Mouse (Mus musculus) ES-CJ7 (cell line): Measurements from ENCODE around the gene Vezf1.
A peak's percentile ranks its signal among the peaks of the same experiment; 100 is the strongest.

Experiments
- DNase-seq: peaks from one replicate; pipeline ENCODE4 v3.0.0; 2011; ENCODE audit warnings: low read depth, low spot score

Vezf1 gene

DNA sequence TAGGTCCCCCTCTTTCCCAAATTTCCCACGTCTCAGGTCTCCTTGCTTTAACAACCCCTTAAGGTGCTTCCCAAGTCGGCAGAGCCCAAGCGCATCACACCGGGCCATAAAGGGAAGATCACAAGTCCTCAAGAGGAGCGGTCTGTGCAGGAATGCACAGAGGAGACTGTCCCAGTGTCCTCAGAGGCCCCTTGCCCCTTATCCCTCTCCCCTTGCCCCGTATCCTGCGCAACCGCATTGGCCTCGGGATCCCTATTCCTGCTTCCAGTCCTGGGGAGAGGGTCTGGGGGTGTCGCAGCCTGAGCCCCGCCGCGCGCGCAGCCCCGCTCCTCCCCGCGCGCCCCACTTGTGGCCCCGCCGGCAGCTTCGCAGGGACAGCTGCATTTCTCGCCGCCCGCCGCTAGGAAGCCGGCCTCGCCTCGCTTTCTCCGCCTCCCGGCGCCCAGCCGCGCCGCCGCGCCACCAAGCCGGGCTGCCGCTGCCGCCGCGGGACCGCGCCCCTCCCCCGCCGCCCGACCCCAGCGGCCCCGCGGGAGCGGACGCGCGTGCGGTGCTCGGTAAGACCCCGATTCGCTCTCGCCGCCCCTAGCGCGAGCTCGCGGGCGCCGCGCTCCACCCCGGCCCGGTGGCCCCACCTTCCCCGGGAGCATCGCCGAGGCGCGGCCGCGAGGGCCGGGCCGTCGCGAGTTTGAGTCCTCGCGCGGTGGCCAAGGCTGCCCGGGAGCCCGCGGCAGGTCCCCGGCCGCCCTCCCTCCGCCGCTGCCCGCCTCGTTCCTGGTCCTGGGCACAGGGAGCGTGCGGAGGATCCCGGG is 30.9 kb downstream of the Vezf1 start:
- DNase-seq, result peak; percentile 47

DNA sequence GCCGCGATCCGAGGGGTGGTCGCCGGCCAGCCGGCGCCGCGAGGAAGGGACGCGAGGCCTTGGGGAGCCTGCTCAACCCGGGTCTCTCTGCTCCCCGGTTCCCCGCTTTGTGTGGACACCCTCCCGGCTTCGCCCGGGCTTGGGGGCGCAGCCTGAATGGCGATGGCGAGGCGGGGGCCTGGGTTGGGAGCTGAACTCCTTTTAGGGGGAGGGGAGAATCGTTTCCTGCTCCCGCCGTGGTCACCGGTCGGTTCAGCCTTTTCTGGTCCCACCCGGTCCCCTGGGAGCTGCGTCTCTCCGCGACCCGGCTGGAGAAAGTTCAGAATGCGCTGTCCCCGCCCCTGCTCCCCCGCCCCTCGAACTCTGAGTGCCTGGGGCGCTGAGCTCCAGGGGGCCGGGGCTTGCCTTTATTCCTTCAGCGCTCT is 31.5 kb downstream of the Vezf1 start:
- peak; percentile 73 for DNase-seq

DNA sequence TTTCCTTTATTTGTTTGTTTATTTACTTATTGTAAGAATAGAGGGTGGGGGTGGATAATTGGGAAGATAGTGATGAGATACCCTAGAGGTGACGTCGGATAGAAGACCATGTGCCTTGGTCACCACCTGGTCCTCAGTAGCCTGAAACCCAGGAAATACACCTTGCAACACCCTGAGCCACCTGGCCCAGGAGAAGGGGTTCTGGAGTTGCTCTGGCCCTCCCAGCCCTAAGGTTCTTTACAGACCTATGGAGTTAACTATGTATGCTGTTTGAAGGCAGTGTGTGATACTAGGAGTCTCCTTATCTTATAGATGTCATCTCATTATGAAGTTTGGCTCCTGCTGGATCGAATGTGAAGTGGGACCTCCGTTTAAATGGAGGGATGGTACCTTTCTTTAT is 32.1 kb downstream of the Vezf1 start:
- no peak for DNase-seq

DNA sequence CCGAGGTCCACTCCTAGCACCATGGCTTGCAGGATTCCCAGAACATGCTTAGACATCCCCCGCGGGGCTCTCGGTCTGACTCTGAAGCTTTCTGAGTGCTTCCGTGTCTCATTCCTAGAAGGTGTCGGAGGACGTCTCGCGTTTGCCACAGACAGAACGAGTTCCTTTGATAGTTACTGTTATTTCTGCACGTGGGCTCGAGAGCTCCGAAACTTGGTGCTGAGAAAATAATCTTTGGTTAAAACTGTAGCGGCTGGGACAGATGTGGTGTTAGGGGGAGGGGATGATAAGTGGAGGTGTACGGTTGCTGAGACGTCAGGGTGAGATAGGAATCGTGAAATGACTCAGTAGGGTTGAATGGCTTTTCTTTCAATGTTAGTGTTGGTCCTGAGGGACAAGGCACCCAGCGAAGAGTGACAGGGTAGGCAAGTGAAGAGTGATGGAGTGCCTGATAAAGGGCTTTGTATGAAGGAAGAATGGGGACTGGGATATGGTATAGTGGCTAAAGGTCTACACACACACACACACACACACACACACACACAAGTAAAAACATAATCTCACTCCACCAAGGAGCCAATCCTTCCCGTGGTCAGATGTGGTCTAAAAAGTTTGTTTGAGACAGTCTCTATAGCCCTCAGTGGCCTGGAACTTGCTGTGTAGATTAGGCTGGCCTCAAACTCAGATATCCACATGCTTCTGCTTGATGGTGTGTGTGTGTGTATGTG is 35.3 kb downstream of the Vezf1 start:
- no peak for DNase-seq

DNA sequence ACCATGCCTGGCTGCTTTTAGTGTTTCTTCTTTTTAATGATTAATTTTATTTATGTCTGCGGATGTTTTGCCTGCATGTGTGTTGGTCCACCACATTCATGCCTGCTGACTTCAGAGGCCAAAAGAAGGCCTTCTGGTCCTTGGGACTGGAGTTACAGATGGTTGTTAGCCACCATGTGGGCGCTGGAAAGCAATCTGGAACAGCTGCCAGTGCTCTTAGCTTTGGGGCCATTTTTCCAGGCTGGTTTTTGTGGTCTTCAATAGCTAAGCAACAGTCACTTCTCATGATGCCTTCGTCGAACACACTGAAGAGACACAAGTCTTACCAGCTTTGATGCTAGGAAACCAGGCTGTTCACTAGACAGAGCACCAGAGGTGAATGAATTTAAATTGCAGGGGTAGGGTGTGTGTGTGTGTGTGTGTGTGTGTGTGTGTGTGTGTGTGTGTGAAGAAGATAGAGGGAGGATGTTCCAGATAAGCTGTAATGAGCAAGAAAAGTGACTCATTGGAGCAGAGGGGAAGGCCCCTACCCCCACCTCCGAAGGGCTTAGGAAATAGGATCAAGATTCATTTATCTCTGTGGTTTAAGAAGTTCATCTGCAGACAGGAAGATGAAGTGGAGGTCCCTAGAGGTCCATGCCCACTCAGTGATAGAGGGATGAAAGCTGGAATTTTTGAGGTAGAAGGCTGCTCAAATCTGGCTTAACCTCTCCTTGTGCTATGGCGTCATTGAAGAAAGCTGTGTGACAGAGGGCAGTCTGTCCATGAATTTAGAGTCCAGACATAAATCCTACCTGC is 37.6 kb downstream of the Vezf1 start:
- no peak for DNase-seq

DNA sequence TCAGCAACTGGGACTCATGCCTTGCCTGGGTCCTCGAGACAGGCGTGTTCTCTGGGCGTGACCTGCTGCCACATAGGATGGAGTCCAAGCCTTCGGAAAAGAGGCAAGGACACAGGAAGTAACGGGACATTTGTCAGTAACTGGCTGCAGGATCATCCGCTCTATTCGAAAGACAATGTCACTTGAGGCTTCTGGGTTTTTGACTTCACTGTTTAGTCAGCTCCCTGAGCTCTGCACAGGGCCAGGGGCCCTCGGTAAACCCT is 38.1 kb downstream of the Vezf1 start:
- no peak for DNase-seq

DNA sequence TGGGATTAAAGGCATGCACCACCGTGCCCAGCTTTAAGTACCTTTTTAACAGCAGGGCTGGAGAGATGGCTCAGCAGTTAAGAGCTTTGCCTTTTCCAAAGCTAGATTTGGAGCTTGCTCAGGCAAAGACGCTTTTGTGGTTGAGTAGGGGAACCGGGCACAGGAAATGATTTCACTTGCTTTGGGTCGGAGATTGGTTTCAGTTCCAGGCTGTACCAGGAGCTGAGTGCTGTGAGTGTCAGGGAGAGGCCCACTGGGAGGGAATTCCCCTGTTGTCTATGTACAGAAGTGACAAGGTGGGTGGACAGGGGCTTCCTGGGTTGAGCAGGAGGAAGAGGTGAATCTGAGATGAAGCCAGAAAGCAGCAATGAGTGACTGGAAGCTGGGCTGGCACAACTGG is 39.3 kb downstream of the Vezf1 start:
- DNase-seq, result no peak

DNA sequence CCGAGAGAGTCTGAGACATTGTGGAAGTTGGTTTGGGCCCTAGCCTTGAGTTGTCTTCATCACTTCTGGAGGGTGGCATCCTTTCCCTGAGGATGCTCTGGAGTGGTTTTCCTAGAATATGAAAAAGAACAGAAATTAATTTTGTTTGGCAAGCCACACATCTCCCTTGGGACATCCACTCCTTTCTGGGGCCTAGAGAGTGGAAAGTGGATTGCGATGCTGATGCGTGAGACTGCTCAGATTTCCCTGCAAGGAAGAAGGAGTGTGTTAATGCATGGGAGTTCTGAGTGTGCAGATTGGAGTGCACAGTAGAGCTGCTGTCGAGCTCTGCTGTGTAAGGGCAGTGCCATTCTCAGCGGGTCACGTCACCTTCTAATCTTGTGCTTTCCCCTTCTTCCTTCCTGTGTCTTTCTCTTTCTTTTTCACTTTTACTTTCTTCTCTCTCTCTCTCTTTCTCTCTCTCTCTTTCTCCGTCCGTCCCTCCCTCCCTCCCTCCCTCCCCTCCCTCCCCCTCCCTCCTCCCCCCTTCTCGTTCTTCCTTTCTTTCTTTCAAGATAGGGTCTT is 42.0 kb downstream of the Vezf1 start:
- no peak for DNase-seq

DNA sequence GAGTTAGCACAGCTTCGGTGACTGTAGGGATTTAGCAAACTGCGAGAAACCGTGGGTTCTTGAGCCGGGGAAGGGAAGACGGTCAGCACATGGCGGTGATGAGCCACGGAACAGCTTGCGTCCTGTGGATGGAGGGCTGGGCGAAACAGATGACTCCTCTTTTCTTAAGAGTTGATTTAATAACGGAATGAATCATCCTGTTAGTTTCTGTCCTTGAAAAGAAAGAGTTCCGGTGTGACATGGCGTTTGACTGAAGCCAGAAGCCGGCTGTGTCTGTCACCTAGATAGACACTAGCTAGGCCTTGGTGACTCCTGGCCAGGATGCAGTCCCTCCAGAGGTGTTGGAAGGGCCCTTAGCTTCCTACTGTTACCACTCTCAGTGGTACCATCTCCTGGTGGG is 44.0 kb downstream of the Vezf1 start:
- no peak for DNase-seq

DNA sequence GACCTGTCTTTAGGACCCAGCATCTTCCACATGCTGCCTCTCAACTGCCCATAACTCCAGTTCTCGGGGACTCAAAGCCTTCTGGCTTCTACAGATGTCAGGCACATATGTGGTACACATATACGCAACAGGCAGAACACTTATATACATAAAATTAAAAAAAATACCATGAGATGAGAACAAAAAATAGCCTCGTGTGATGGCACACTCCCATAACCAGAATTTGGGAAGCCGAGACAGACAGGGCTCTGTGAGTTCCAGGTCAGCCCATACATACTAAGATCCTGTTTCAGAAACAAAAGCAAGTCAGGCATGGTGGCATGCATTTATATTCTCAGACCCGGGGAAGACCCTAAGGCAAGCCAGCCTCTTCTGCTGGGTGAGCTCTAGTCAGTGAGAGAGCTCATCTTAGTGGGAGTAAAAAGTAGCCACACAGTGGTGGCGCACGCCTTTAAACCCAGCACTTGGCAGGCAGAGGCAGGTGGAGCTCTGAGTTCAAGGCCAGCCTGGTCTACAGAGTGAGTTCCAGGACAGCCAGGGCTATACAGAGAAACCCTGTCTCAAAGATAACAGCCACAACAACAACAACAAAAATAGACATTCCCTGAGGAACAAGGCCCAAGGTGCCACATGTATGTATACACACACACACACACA is 44.7 kb downstream of the Vezf1 start:
- DNase-seq, result no peak

DNA sequence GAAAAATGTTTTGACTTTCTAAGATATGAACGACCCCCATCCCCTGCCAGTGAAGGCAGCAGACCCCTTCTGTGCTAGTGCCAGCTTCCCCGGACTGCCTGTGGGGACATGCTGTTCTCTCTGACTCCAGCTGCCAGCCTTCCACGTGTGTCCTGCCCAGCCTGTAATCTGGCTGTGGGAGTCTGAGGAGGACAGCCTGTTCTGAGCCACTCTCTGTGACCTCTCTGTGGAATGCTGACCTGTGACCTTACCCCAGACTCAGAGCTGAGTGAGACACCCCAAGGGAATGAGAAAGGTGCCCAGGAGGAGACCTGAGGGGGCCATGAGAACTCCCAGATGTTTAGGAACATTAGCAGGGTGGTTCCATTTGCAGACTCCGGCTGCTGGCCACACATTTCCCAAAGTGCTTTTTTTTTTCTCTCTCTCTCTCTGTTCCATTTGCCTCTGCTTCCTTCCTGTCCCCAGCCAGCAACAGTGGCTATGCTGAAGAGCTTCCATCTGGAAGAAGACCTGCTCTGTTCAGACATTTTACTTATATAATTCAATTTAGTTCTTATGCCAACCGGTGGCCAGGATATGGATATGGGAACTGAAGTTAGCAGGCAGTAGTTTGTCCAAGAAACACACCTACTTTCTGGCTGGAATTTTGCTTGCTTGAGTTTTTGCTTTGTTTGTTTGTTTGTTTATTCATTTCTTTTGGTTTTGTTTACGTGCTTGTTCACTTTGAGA is 45.6 kb downstream of the Vezf1 start:
- no peak for DNase-seq

DNA sequence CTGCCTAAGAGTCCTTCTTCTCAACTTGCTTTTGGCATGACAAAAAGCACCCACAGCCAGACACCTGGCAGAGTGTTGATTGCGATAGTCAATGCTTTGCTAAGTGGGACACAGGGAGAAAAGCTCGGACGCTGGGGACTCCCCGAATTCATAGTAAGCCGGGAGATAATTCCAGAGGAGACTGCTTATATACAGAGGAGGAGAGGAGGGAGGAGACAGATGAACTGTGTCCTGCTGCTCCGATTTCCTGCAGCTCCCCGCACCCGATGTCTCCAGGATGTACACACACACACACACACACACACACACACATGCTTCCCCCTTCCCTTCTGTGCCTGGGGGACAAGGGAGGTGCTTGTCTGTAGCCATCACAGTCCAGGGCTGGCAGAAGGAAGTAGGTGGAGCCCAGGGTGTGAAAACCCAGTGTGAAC is 46.8 kb downstream of the Vezf1 start:
- DNase-seq, result no peak

DNA sequence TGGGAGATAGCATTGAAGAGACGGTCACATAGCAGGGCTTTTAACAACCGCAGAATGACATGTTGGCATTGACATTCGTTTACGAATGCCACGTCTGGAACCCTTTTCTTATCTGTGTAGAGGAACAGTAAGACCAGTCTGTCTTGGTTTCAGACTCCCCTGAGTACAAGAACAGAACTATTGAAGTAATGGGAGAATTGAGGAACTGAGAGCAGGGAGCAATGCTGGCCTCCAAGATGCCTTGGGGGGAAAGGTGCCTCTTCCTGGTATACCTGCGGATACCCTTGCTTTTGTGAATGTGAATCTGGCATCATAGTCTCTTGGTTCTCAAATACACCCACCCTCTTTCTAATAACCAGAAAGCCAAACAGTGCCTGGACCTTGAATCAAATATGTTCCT is 48.5 kb downstream of the Vezf1 start:
- DNase-seq, result no peak

DNA sequence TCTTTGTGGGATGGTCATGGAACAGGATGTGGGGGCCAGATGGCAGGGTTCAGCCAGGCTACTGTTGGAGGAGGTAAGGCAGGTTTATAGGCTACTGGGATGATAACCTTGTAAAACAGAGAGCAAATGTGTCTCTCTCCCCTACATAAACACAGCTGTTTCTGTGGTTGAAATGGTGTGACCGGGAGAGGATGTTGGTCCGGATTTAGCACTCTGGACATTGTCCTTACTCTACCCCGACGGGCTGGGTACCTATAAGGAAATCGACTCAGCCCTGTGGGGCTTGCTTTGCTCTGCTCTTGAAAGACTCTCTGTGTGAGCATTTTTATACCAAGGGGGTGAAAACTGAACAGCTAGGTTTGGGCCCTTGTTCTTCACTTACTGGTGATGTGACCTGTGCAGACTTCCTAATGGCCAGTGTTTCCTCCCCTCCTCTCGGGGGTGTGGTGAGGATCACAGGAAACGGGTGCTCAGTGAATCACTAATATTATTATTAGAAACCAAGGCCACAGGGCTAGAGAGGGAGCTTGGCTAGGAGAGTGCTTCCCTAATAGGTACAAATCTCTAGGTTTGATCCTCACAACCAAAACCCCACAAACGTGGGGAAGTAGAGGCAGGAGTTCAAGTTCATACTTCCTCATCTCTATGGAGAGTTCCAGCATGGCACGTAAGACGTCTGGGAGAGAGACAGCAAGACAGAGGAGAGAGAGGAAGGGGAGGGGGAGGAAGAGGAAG is 49.4 kb downstream of the Vezf1 start:
- no peak for DNase-seq

DNA sequence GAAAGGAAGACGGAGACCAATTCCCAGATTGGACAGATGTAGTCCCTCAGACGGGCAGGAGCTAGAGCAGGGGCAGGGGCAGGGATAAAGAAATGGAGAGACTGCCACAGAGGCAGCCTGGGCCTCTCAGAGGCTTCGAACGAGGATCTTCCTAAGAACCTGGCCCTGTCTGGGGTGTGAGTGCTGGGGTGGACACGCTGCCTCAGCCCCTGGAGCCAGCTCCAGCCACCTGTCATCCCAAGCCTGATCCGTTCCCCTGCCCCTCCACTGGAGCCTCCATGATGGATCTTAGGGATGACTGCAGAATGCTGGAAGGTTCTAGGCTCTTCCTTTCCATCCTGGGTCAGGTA is 50.0 kb downstream of the Vezf1 start:
- DNase-seq, result no peak

DNA sequence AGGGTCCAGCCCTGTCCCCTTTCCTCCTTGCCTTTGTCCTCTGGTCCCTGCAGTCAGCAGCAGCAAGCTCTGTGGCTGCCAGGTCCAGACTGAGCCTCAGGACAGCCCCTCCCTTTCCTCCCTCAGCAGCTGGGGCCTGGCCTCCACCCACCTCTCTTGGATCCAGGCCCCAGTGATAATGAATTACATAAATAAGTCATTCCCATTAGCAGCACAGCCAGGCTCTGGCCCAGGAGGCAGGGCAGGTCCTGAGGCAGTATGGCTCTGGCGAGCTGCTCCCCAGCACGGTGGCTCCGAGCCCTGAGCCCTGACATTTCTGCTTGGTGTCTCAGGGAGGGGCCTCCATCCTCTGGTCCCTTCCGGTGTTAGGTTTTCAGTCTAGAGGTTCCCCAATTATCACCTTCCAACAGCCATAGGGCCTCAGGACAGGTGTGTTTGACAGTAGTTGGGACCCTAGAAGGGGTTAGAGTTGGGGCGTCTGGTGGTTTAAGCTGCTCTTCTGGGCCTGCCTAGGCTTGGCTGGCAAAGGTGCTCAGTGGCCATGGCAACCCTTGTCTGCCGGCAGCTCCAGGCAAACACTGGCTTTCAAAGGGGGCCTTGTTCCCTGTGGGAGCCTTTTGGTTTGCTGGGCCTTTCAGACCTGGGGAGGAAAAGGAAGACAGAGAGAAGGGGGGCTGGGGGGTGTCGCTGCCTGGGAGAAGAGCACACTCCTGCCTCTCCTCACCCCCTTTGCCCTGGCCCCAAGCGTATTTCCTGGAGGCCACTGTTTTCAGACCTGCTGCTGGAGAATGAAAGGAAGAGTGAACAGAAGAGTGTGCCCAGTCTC is 51.0 kb downstream of the Vezf1 start:
- peak; percentile 31 for DNase-seq

DNA sequence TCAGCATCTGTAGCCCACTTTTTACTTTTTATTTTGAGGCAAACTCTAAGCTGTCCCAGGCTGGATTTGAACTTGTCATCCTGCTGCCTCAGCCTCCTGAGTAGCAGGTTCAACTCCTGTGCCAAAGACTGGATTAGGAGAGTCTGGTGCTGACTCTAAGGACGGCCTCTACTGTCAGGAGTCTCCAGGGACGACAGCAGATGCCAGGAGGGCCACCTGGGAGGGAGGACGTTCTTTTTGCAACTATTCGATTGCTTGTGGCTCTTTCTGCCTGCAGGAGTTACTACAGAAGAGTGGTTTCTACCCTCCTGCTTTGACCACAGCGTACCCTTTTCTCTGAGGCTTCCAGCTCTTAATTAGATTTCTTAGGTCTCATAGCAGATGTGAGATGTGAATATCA is 54.5 kb downstream of the Vezf1 start:
- DNase-seq, result no peak

DNA sequence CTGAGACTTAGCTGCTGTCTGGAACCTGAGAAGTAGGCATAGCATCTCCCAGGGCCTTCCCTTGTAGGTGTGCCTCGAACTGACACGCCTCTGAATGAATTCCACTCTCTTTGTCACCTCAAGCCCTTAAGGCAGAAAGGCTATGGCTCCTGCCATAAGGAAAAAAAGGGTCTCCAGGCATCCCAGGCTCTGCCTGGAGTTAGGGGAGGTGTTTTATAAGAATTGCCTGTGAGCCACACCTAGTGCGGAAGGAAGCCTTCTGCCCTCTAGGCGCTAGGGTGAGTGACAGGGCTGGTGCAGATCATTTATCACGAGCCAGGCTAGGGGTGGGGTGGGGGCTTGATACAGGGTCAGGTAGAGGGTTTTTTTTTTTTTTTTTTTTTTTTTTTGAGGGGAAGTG is 54.9 kb downstream of the Vezf1 start:
- peak; percentile 84 for DNase-seq

DNA sequence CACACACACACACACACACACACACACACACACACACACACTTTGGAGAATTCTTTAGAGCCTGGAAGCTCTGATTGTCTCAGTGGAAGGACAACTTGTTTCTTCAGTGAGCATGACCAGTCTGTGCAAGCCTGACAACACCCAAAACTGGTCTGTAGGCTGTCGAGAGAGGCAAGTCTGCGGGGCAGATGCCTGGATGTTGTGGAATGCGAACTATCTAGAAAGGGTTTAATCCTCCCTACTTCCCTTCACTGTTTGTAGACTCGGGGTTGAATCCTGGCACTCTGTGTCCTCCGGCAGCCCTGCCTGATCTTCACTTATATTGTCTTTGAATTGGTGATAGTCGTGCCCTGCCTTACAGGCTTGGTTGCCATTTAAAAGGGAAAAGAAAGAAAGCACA is 55.7 kb downstream of the Vezf1 start:
- no peak for DNase-seq

DNA sequence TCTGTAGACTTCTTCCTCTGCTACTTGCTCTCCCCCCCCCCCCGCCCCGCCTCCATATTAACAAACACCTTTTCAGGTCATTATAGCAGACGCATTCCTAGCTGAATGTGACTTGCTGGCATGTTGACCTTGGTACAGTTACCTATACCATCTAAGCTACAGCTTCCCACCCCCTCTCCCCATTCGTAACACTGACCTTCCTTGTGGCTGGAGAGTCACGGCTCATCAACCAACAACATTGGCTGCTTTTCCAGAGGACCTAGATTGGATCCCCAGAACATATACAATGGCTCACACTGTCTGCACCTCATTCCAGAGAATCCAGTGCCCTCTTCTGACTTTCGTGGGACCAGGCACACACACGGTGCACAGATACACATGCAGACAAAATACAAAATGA is 57.4 kb downstream of the Vezf1 start:
- no peak for DNase-seq
